Mouse (Mus musculus) left cerebral cortex, adult 2 months (tissue): ENCODE data around the gene Trip12. TPM values are rescaled to one million over a fixed set of nuclear protein-coding genes. Genes with fewer than 3 reads are reported as not detected.

ENCODE experiments used
- DNase-seq, 2 experiments: peaks; one replicate each; pipeline ENCODE4 v3.0.0; 2021 to 2022; ENCODE audit warnings: low spot score in 2 of 2, mixed read lengths in 1 of 2; ENCODE audit errors: extremely low spot score in 1 of 2
- H3K27ac ChIP-seq: fragments of 200-600 bp; 2 replicates; pipeline ENCODE4 v1.8.1; 2022
- H3K4me3 ChIP-seq: fragments of 200-600 bp; 2 replicates; pipeline ENCODE4 v1.8.1; 2022
- CTCF ChIP-seq: fragments of 200-600 bp; IDR thresholded peaks from 2 replicates; pipeline ENCODE4 v1.8.1; 2022; ENCODE audit warnings: antibody characterized with exemption, mild to moderate bottlenecking, moderate library complexity
- intact Hi-C: fragments of 180-260 bp; cut with DNase I; formaldehyde crosslinking; loops from one replicate; pipeline ENCODE4 v1.15.1; 2025
- total RNA-seq, 2 experiments: library from RNA; stranded (reverse); gene quantifications; 2 replicates each; pipeline ENCODE4 v1.2.3; 2021

The Trip12 gene
- total RNA-seq, 2 experiments from 2014 or later, result 196 to 219 TPM

DNA sequence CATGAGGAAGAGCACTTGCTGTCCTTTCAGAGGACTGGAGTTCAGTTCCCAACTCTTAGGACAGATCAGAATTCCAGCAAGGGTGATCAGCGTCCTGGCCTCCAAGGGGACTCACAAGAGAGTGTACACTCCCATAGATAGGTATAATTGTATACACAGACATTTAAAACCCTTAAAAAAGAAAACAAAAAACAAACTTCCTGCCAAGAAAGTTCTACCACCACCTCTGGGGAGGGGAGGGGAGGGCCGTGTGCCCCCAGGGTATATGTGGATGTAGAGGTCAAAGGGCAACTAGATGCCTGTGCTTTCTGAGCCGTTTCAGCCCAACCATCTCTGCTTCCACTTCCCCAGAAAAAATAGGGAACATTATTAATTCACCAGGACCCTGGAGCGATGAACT lies 32.6 kb upstream of the Trip12 start:
- no peak overlapping the region for H3K27ac ChIP-seq
- no peak for DNase-seq
- no peak for TF ChIP-seq CTCF
- intact Hi-C loops, result no loop called here
- H3K4me3 ChIP-seq, result no peak overlapping the region

DNA sequence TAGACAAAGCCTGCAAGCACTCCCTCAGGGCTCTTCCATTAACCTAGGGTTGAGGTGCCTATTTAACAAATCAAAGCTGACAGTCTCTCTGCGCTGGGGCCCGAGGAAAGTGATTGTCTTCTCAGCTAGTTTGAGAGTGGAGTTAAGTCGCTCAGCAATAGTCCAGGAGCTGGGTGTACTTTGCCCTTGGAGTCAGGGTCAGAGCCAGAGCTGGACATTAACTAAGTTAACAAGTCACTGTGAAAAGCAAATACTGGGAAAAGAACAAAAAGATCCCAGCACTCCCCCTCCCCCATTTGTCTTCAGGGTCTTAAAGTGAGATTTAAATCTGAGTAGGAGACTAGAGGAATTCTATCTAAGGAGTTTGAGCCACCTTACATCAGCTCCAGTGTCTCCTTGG lies 31.8 kb upstream of the Trip12 start:
- DNase-seq, result no peak
- H3K27ac ChIP-seq, result no peak overlapping the region
- intact Hi-C loops, result no loop called here

DNA sequence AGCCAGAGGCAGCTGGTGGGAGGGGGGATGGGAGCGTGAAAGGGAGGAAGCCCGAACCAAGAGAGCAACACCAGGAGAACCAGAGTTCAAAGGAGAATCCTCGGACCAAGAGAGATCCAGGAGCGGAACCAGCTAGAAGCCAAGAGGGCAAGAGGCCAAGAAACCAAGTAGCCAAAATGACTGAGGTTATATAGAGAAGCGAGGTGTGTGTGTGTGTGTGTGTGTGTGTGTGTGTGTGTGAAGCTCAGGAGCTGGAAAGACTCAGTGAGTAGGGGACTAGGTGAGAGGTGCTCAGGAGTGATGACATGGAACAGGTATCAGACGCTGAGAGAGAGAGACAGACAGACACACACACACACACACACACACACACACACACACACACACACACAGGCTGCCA lies 30.8 kb upstream of the Trip12 start:
- H3K27ac ChIP-seq, result no peak overlapping the region
- TF ChIP-seq CTCF, result no peak
- H3K4me3 ChIP-seq, result no peak overlapping the region
- intact Hi-C loops, result no loop called here
- DNase-seq, result no peak

More for the DNA sequence above, 31.8 kb upstream of the Trip12 start:
- no peak for TF ChIP-seq CTCF
- H3K4me3 ChIP-seq, result no peak overlapping the region

DNA sequence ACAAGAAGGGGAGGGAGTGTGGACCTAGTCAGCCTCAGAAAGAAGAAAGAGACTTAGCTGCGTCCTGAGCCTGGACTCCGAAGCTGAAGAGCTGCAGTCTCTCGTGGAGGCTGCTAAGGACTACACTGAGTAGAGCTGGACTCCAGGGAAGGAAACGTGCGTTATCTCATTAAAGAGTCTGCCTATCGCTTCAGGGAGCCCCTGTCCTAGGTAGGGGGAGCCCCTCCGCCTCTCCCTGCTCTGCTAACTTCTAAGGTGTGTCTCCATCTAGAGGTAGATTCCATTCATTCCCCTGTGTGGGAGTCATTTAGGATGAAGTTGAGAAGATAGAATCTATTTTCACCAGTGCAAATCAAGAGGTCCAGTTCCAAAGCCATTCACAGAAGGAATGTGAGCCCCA lies 29.2 kb upstream of the Trip12 start:
- intact Hi-C loops, result no loop called here
- Histone ChIP-seq H3K4me3 (no peak overlapping the region), H3K27ac (no peak overlapping the region)
- DNase-seq, result no peak
- TF ChIP-seq CTCF, result no peak

DNA sequence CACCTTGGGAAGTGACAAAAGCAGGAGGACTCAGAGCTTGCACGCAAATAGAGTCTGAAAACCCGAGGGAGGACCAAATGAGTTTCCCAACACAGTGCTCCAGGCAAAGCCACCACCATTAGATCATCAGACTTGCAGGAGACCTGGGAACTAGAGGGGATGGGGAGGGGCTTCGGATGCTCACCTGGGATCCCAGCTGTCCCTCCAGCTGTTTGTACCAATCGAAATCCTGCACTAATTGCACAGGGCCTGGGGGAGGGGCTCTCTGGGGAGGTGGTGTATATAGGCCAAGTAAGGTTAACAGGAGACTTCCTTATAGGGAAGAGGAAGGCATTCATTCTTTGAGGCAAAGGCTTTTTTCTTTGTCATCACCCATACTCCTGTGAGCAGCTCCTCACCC lies 28.5 kb upstream of the Trip12 start:
- no peak overlapping the region for H3K27ac ChIP-seq
- no peak for DNase-seq
- intact Hi-C loops, result no loop called here
- TF ChIP-seq CTCF, result no peak
- H3K4me3 ChIP-seq, result no peak overlapping the region

DNA sequence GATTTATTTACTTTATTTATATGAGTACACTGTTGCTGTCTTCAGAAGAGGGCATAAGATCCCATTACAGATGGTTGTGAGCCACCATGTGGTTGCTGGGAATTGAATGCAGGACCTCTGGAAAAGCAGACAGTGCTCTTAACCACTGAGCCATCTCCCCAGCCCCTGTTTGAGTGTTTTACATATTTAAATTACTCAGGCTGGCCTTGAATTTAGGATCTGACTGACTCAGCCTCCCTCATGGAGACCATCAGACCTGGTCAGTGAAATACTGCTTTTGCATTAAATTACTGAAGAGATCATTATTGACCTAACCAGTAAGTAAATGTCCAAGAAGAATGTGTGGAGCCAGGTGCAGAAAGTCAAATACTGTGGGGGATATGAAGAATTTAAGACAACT lies 28.0 kb upstream of the Trip12 start:
- H3K4me3 ChIP-seq, result no peak overlapping the region
- intact Hi-C loops, result no loop called here
- no peak for TF ChIP-seq CTCF

DNA sequence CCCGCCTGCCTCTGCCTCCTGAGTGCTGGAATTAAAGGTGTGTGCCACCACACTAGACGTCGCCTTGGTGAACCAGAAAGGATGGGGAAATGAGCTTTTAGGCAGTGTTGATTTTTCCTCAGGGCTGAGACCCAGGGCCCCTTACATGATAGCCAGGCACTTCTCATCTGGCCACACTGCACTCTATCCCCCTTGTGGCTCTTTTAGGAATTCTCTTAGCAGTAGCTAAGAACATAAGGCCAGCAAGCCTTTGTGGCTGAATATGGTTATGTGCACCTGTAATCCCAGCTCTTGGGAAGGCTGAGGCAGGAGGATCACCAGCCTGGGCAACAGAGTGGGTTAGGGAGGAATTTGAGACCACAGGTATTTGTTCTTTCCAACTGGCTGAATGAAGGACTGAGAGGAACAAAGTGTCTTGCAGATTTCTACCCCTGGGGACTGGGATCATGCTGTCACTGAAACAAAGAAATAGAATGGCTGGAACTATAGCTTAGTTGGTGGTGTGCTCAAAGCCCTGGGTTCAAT lies 26.5 kb upstream of the Trip12 start:
- intact Hi-C loops, result no loop called here
- DNase-seq, result no peak

More for the DNA sequence above, 28.0 kb upstream of the Trip12 start:
- DNase-seq, result no peak
- no peak overlapping the region for H3K27ac ChIP-seq

DNA sequence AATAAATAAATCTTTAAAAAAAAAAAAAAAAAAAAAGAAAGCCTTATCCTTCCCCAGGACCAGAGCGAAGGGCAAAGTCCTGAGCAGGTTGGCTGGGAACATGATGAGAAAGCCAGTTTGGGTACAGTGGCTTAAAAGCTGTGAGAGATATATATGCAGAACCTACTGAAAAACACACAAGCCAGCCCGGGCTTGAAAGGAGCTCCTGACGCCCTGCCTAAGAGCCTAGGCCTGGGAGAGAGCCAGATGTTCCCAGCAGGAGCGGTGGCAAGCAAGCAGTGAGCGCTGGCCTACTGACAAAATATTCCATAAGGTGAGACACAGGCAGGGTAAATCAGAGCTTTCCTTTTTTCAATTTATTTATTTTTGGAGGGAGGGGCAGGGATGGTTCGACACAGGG lies 25.9 kb upstream of the Trip12 start:
- no peak overlapping the region for H3K27ac ChIP-seq
- no peak for DNase-seq
- H3K4me3 ChIP-seq, result no peak overlapping the region
- no peak for TF ChIP-seq CTCF
- intact Hi-C loops, result no loop called here

More for the DNA sequence above, 26.5 kb upstream of the Trip12 start:
- Histone ChIP-seq H3K27ac (no peak overlapping the region), H3K4me3 (no peak overlapping the region)
- no peak for TF ChIP-seq CTCF

DNA sequence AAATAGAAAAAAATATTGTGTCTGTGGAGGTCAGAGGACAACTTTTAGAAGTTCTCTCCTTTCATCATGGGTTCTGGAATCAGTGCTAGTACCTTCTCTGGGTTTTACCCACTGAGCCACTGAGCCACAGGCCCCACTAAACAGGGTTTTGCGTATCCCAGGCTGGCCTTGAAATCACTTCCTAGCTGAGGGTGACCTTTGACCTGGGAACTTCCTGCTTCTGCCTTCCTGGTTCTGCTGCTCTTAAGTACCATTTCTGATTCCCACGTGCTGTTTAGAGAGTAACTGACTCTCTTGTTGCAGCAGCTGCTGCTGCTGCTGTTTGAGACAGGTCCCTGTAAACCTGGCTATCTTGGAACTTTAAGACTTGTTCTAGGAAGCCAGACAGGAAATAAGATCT lies 24.3 kb upstream of the Trip12 start:
- no peak overlapping the region for H3K27ac ChIP-seq
- H3K4me3 ChIP-seq, result no peak overlapping the region
- intact Hi-C loops, result no loop called here
- no peak for DNase-seq
- TF ChIP-seq CTCF, result no peak

DNA sequence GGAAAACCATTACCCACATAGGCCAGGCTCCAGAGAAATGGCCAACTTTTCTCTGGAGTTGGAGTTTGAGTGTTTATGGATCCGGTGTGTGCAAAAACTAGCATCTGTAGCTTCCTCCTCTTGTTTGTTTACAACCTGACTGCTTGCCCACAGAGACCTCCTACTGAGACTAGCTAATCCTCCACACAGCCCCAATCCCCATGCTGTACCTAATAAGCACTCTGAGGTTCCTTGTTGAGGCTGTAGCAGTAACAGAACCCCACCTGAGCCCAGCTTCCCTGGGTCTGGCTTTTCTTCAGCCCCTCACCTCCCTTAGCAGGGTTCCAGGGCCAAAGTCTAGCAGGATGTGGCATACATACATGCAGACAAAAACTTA lies 20.9 kb upstream of the Trip12 start:
- intact Hi-C loops, result no loop called here
- no peak overlapping the region for H3K27ac ChIP-seq
- TF ChIP-seq CTCF, result no peak
- DNase-seq, result no peak
- H3K4me3 ChIP-seq, result no peak overlapping the region

DNA sequence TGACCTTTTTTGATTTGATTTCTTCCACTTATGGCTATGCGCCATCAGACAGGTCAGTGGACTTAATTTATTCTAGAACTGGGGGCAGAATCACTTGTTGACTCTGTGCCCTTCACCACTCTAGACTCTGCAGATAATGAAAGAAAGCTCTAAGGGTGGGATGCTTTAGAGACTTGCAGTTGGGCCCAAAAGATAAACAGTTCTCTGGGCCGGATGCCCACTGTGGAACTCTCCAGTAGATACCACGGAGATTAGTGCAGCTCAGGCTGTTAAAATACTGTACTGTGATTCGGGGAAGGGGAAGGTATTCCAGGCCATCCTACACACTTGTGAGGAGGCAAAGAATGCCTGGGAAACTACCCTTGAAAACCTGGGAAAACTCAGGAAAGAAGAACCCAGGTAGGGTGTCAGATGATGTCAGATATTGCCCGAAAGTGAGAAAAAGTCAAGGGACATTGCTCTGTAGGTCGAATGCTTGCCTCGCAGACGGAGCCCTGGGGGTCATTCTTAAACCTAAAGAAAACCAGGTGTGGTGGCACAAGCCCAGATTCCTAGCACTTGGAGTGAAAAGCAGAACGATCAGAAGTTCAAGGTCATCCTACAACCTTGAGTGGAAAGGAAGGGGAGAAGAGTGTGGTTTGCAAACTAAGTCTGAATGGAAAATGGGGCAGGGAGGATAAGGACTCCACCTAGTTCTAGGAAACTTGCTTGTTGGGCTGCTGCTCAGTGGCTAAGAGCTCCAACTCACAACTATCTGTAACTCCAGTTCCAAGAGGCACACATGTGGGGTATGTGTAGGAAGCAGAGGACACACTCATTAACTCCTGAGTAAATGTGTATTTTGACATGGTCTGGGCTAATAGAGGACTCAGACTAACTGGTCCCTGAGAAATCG lies 20.3 kb upstream of the Trip12 start:
- no peak for TF ChIP-seq CTCF
- no peak overlapping the region for H3K27ac ChIP-seq

DNA sequence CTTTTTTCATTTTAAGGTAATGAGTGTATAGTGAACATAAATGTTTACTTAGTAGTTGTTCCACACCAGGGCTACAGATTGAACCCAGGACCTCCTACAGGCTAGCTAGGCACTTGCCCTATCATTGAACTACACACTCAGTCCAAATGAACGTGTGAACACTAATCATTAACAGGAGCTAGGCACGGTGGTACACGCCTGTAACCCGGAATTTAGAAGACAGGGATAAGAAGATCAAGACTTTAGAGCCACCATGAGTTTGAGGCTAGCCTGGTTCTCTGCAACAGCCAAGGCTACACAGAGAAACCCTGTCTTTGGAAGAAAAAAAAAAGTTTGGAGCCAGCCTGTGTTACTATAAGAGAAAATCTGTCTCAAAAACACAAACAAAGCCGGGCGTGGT lies 19.3 kb upstream of the Trip12 start:
- no peak for DNase-seq
- intact Hi-C loops, result no loop called here
- no peak for TF ChIP-seq CTCF
- H3K27ac ChIP-seq, result no peak overlapping the region
- H3K4me3 ChIP-seq, result no peak overlapping the region

More for the DNA sequence above, 20.3 kb upstream of the Trip12 start:
- intact Hi-C loops, result no loop called here
- no peak overlapping the region for H3K4me3 ChIP-seq
- no peak for DNase-seq

DNA sequence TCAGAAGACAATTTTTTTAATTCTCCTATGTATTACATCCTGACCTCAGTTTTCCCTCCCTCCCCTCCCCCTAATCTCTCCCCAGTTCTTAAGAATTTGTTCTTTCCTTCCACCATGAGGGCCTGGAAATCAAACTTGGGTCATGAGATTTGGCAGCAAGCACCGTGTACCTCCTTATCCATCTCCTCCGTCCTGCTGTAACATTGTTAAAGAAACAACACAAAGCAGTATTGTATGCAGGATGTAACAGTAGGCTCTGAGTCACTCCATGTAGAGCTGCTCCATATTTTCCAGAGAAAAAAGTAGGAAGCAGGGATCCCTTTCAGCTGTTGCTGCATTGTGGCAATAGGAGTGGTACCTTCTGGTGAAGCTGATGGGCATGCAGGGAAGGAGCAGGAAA lies 15.4 kb upstream of the Trip12 start:
- no peak for DNase-seq
- Histone ChIP-seq H3K4me3 (no peak overlapping the region), H3K27ac (no peak overlapping the region)
- no peak for TF ChIP-seq CTCF
- intact Hi-C loops, result no loop called here
